Mouse (Mus musculus) myocyte (in vitro differentiated cells): ENCODE results near the gene Gm21188.
"Not testable (repeated sequence)": the region's sequence is repeated elsewhere in the genome, so short reads cannot be mapped to it uniquely, and the experiment has no call there.

Experiments used
- CEBPB ChIP-seq: IDR thresholded peaks from 2 replicates; pipeline ENCODE4 v1.6.1; 2011; ENCODE audit warnings: mild to moderate bottlenecking, moderate library complexity; ENCODE audit not compliant: poor library complexity, insufficient read depth, severe bottlenecking
- MAX ChIP-seq: IDR thresholded peaks from one replicate; pipeline ENCODE4 v1.6.1; 2011; ENCODE audit warnings: low read depth, mild to moderate bottlenecking, control low read depth
- MYOG ChIP-seq, 3 experiments: IDR thresholded peaks; one replicate each; pipeline ENCODE4 v1.6.1; 2011; ENCODE audit warnings: control low read depth in 2 of 3, low read depth in 2 of 3, mild to moderate bottlenecking in 2 of 3; ENCODE audit not compliant: insufficient read length in 2 of 3, control insufficient read depth in 1 of 3, insufficient read depth in 1 of 3
- POLR2A ChIP-seq: IDR thresholded peaks from one replicate; pipeline ENCODE4 v1.6.1; 2011; ENCODE audit warnings: low read depth, mild to moderate bottlenecking, control low read depth, moderate library complexity; ENCODE audit not compliant: insufficient read length
- TCF3 ChIP-seq: IDR thresholded peaks from one replicate; pipeline ENCODE4 v1.6.1; 2011; ENCODE audit warnings: low read depth, control low read depth; ENCODE audit not compliant: insufficient read length

GRCm38 (mm10) chr13:119991917-119992496 is 60.0 kb downstream of the Gm21188 start:
- TF ChIP-seq CEBPB; POLR2A; TCF3; MYOG (IDR thresholded peaks at IDR 0.05; ENCODE audit: control insufficient read depth in 1 of 3, insufficient read depth in 1 of 3, insufficient read length in 2 of 3, low read depth in 2 of 3); MAX: not testable (repeated sequence)
